ENCODE assay signal across 11 mouse cellular contexts in the genomic region with DNA sequence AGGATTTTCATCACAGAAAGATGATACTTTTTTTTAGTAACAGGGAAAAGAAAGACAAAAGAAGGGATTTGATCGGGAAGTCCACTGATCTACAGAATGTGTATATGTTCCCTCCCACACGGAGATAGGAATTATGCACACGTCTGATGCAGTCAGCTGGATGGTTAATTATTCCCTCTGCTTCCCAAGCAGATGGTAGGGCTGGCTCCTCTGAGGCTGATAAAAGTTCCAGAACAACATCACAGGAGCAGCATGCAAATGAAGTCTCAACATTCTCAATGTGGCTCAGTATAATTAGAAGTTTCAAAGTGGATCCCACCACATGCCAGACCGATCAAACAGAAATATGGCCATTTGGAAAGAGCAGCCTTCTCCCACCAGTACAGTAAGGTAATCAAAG.
DNase-seq lines count a peak whose midpoint lies in the region; ATAC-seq lines count a peak whose summit lies in the region.
"Had no signal": no experiment of that assay in that cellular context is flagged by ENCODE, and none has a peak within 500 bp of the region (broad histone marks: within the 10 kb centered on the region; RNA-seq: fewer than 3 reads in every experiment).

No protein-coding gene starts in this region.

- intact Hi-C loops in left cerebral cortex, postnatal 14 days (cut with DNase I): no loop called here

- H3K4me1 ChIP-seq in midbrain, embryonic 11.5 days (ENCODE audit: control insufficient read depth, insufficient read depth, low read length): no peaks in the 10 kb centered on the region
- no peaks in the 10 kb centered on the region for H3K4me1 ChIP-seq in midbrain, embryonic 10.5 days
- H3K4me1 ChIP-seq: liver, embryonic 12.5 days had no signal

- peak; percentile 75; the same call in 1 of the 2 replicates for ATAC-seq in midbrain, embryonic 11.5 days (ENCODE audit: low FRiP score)
- ATAC-seq: inflammation-experienced regulatory T-cells, adult 6 months; liver, embryonic 12.5 days had no signal

- no peak overlapping the region for H3K4me2 ChIP-seq in midbrain, embryonic 11.5 days
- H3K4me2 ChIP-seq: heart, embryonic 11.5 days; liver, embryonic 12.5 days had no signal

- no peaks in the 10 kb centered on the region for H3K9me3 ChIP-seq in midbrain, embryonic 11.5 days (ENCODE audit: control insufficient read depth, low read length)
- no peaks in the 10 kb centered on the region for H3K9me3 ChIP-seq in midbrain, embryonic 10.5 days (replicated peaks)
- H3K9me3 ChIP-seq: liver, embryonic 12.5 days had no signal

- DNase-seq in midbrain, embryonic 11.5 days (ENCODE audit: low spot score, missing footprints): no peak
- DNase-seq in midbrain, embryonic 10.5 days (ENCODE audit: low spot score): no peak
- DNase-seq in frontal cortex, postnatal 36 days (ENCODE audit: low spot score in 2 of 2): peak; percentile 40 to 74
- peak; percentile 55 to 68 for DNase-seq in left cerebral cortex, postnatal 14 days (ENCODE audit: low spot score in 2 of 2)
- DNase-seq in telencephalon, adult 2 months (ENCODE audit: low read depth, low spot score): peak; percentile 87
- DNase-seq in ovary, postnatal 10 days (ENCODE audit: low spot score): no peak
- DNase-seq in adrenal gland, postnatal 36 days: no peak

- H3K36me3 ChIP-seq in midbrain, embryonic 11.5 days (ENCODE audit: control insufficient read depth, insufficient read depth, low read length): no peaks in the 10 kb centered on the region
- no peaks in the 10 kb centered on the region for H3K36me3 ChIP-seq in midbrain, embryonic 10.5 days
- H3K36me3 ChIP-seq: liver, embryonic 12.5 days had no signal

- H3K9ac ChIP-seq in midbrain, embryonic 11.5 days (ENCODE audit: low read length): no peak overlapping the region
- H3K9ac ChIP-seq: liver, embryonic 12.5 days had no signal

- 70% methylated on average over 4 of the region's 4 CpGs for WGBS in midbrain, embryonic 11.5 days
- 88% methylated on average over 4 of the region's 4 CpGs for WGBS in midbrain, embryonic 10.5 days

- no peak overlapping the region for H3K4me3 ChIP-seq in midbrain, embryonic 11.5 days (ENCODE audit: low read depth, low read length)
- no peak overlapping the region for H3K4me3 ChIP-seq in midbrain, embryonic 10.5 days
- H3K4me3 ChIP-seq: liver, embryonic 12.5 days had no signal

- no peak overlapping the region for H3K27ac ChIP-seq in midbrain, embryonic 11.5 days (ENCODE audit: low read depth, low read length)
- no peak overlapping the region for H3K27ac ChIP-seq in midbrain, embryonic 10.5 days (replicated peaks)
- H3K27ac ChIP-seq: liver, embryonic 12.5 days had no signal

- H3K27me3 ChIP-seq in midbrain, embryonic 11.5 days (ENCODE audit: control insufficient read depth, insufficient read depth, low read length): no peaks in the 10 kb centered on the region
- H3K27me3 ChIP-seq in midbrain, embryonic 10.5 days (ENCODE audit: low read depth, poor library complexity, severe bottlenecking): no peaks in the 10 kb centered on the region
- H3K27me3 ChIP-seq: CH12.LX; liver, embryonic 12.5 days had no signal

Comparison
In these comparisons a context has a peak if more than half of its experiments do, and no peak if none do; other contexts are left out.
1. DNase-seq: peak in frontal cortex, postnatal 36 days (2 of 2), left cerebral cortex, postnatal 14 days (2 of 2) and telencephalon, adult 2 months (single experiment); none in midbrain, embryonic 11.5 days (single experiment), midbrain, embryonic 10.5 days (single experiment), ovary, postnatal 10 days (single experiment) and adrenal gland, postnatal 36 days (0 of 2).